Mouse (Mus musculus) spleen, postnatal 14 days (tissue): Measurements from ENCODE around the gene Zdhhc1.

Experiments used
- DNase-seq, 2 experiments: peaks; one replicate each; pipeline ENCODE4 v3.0.0; 2021 to 2022; ENCODE audit warnings: low spot score in 2 of 2

Gene Zdhhc1

DNA sequence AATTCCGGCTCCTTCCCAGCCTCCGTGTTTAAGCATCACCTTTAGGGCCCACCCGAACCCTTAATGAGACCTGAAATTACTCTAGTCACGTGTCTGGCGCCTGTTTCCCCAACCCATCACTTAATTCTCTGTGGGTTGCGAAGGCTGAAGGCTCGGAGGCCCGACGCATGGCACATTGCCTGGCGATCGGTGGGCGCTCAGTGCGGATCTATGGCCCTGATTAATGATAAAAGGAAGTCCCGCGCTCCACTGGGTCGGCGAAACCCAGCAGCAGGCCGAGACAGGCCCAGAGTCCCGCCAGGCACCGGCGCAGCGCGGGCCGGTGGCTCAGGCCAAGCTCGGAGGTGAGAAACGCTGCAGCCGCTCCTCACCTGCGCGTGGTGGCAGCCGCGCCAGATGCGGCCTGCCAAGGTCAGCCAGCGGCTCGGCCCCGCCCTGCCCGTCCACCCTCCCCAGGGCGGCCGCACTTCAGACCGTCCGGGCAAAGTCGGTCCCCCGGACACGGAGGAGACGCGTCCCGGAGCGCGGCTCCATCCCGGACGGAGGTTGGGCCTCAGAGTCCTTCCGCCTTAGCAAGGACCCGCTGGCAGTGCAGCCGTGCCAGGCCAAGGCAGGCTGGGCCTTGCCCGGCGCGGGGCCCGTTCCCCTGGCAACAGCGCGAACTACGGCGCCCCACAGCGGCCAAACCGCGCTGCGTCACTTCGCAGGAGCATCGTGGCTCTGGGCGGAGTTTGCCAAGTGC is at the start of gene Zdhhc1:
Zdhhc1 (minus strand) TSS at position 464 of the 742 bp plus-strand sequence.
- peak; percentile 62 to 81 for DNase-seq

DNA sequence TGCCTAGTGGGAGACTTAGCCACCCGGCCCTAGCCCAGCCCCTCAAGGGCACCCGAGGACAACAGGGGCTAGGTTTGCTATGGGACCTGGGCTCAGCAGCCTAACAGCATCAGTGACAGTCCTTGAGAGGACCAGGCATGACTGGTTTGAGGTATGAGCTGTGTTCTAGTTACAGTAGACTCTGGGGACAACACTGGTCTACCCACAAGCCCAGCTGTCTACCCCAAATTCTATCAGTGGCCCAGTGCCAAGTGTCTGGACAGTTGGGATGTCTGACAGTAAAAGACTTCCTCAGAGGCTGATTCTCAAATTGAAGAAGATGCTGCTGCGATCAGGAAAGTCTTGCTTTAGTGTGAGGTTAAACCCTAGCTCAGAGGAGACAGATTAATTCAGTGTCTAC is 48.5 kb upstream of the Zdhhc1 start:
- DNase-seq, result no peak

DNA sequence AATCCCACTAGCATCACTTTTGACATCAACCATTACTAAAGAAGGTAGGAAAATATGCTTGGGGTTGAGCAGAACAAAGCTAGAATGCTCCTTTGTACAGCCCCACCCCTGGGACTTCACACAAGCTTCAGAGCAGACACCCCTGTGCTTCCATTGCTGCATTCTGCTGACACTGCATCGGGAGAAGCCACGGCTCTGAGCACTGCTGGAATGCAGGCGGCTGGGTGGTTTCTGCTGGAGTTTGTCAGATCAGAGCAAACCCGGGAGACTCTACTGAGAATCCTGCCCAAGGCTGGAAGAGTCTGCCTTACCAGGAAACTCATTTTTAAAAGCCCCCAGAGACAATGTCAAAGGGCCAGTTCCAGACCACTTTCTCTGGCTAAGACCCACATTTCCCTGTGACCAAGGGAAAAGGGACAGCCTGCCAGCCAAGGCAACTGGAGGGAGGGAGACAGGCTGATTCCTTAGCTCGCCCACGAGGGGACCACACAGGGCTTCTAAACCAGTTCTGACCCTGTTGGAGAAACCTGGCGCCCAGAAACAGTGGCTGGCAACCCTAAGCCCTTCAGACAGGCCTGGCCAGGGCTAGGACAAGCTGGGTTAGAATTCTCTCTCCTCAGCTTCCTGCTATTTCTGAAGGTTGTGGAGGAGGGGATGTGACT is 48.0 kb upstream of the Zdhhc1 start:
- DNase-seq, result no peak

DNA sequence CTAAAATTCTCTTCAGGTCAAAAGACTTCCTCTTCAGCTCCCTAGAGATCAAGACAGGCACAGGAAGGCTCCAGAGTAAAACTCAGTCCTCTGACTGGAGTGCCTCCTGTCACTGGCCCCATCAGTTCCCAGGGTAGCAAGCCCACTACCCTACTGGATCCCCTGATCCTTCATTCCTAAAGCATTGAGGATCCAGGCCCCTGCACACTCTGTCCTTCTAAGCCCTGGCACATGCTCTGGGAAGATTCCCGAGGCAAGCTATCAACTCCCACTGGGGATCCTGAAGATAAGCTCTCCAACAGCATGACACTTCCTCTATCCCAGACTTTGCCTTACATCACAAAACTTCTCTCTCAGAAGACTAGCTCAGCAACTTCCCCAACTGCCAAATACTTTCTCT is 47.0 kb upstream of the Zdhhc1 start:
- no peak for DNase-seq

DNA sequence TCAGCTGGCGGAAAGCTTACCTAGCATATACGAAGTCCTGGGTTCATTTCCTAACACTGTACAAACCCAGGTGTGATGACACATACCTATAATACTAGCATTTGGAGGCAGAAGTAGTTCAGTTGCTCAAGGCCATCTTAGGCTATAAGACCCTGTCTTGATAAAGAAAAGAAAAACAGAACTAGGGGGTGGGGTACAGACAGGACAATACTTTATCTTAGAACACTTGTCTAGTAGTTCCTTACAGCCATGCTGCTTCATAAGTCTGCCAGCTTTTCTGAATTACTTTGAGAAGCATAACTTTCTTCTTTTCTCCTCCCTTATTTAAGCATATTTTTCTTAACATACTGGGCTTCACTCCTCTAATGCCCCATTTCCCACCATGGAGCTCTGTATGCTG is 46.1 kb upstream of the Zdhhc1 start:
- no peak for DNase-seq

DNA sequence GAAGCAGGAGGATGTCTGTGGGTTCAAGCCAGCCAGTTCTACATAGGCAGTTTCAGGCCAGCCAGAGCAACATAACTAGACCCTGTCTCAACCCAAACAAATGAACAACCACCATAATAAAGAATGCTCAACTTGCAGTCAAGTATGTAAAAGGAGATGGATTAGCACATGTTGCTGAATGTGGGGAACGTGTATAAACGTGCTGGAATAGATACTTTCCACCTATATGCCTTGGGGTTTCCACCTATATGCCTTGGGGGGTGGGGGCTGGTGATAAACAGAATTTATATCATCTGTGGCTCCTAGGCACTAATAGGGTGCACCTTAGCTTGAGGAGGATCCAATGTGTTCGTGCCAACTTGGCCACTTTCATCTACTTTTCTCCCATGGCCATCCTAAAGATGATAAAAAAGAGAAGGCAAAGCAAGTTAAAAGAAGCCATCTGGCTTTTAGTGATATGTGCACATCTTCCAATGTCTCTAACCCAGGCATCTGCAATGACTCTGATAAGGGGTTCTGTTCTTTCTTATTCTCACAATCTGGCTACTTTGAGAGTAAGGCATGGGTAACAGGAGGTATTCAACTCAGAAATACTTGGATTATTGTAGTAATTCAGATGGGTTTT is 45.4 kb upstream of the Zdhhc1 start:
- DNase-seq, result no peak

DNA sequence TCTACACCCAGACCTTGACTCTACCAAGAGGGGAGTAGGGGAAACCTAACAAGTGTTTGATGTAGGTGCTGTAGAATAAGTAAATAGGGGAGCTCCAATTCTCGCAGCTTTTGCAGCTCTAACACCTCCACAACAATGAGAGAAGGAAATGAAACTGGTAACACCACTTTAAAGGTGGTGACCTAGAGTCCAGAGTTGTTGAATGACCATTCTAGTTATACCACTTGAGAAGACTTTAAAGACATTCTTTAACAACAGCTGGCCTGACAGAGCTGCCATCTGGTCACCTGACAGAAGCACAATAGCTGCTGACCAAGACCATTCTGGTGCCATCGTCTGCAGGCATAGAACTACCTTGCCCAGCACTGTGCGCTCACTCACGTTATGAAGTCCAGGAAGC is 42.2 kb upstream of the Zdhhc1 start:
- DNase-seq, result no peak

DNA sequence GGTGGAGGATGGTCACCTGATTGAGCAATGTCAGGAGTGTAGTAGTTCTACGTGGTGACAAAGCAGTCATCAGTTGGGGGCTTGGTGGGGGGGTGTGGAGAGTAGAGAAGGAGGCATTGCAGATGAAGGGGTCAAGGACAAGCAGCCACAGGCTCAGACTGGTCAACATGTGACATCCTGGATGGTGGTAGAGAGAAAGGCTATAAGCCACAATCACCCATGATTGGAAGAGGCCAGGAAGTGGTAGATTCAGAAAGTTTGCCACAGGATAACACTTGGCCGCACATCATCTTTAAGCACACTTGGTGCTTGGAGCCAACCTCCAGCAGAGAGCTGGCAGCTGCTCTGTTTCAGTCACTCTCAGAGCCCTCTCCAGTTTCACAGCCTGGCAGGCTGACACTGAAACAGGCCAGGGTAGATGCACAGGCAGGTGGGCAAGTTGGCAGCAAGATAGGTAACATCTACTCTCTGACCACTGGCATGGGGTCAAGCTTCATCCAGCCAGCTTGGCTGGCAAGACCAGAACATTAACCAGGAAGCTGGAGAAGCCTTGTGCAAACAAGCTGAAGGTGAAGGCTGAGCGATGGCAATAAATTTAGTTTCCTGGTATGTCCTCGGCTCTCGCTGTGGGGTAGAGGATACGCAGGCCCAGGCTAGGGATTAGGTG is 40.4 kb upstream of the Zdhhc1 start:
- DNase-seq, result no peak

DNA sequence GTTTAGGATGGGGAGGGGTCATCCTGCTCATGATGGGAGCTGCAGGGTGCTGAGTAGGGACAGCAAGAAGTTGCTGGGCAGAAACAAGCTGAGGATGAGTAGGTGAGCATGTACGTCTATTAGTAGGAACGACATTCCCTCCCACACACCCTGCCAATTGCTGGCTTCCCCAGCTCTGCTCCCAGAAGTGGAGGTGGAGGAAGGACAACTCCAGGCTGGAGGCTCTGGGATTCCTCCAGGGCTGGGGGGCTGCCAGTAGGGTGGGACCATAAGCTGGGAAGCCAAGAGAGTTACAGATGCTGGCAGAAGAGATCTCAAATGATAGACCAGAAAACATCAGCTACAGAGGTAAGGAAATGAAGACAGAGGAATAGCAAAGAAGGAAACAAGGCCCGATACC is 39.8 kb upstream of the Zdhhc1 start:
- DNase-seq, result no peak

DNA sequence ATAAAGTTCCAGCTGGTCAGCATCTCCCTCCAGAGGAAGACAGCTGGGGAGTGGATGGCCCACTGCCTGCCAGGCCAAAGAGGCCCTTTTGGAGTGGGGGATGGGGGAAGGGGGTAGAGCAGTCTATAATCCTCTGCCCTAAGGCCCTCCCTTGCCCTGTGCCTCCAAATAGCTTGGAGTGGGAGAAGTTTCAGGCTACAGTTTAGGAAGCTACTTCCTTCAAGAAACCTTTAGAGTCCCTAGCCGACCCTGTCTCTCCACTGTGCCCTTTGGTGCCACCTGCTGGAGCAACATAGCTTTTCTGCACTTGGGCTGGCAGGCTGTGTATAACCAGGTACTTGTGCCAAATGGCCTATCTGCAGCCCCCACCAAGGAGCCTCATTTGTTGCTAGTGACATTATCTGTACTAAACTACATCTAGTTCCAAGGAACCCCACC is 37.2 kb upstream of the Zdhhc1 start:
- DNase-seq, result peak; percentile 61 to 75

DNA sequence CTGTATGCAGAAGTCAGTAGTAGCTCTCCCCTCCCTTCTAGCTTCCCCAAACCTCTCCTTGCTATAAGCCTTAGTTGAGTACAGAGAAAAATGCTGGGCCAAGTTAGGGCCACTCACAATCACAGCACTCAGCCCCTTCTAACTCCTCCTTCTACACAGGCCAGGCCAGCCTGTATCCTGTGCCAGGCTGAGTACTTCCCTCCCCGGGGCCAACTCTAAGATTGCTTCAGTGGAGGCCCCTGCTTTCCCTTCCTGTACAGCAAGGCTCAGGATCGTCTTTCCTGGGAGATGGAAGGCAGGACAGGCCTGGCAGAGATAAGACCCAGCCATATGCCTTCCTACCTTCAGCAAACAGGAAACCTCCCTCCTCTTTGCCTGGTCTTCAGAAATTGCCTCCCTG is 36.7 kb upstream of the Zdhhc1 start:
- no peak for DNase-seq

DNA sequence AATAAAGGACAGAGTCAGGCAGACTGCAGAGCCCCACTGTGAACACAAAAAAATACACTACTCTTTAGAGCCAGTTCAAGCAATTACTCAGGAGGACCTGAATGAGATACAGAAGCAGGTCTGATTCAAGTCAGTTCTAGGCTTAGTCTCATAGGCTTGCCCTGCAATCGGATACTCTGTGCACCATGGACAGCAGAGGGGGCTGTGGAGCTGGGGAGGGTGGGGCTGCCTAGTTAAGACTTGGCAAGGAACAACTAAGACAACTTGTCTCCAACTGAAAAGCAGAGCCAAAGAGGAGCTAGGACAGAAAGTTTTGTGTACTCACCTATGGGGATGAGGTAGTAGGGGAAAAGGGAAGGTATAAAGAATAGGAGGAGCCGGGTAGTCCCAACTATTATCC is 35.1 kb upstream of the Zdhhc1 start:
- peak; percentile 48 to 59 for DNase-seq

DNA sequence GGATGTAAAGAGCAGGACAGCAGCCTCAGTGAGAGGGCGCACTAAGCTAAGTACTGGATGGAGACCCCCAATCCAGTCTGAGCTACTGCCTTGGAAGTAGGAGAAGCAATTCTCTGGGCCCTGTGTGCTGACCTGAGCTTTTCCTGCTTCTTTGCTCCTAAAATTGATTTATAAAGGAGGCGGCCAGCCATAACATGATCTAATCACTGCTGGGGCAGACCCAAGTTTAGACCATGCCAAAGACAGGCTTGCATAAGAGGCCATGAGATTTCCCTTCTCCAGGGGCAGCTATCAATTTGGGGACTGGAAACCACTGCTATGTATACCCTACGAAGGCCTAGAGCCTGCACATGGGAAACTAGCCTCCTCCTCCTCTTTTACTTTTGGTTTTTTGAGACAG is 32.6 kb upstream of the Zdhhc1 start:
- DNase-seq, result no peak

DNA sequence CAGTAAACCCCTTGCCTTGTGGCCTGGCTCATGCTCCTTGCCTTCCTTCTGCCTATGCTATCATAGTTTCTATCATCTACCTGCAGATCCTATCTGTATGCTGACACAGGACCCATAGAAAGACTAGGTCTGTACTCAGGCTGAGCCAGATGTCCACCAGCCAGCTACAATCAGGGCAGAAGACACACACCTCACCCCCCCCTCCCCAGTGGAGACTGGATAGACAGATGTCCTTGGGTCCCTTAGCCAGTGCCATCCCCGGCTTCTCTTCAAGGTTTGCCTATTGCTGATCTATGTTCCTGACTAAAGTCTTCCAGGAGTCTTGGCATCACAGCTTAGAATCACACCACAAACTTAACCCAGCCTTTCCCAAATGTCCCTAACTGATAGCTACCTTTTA is 31.5 kb upstream of the Zdhhc1 start:
- DNase-seq, result no peak

DNA sequence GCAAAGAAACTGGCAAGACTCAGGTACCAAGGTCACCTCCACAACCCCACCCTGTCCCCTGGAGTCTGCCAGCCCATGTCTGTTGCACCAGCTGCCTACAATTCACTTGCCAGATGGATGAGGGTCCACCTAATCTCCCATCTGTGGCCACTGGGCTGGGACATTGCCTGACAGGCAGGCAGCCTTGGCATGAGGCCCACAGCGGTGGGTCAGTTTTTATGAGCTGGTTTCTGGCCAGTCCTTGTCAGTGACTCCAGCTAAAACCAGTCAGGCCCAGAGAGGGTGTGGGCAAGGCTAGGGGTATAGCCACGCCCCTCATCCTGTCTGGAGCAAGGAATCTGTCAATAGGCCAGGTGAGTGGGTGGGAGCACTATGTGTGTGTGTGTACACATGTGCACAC is 30.4 kb upstream of the Zdhhc1 start:
- DNase-seq, result no peak

DNA sequence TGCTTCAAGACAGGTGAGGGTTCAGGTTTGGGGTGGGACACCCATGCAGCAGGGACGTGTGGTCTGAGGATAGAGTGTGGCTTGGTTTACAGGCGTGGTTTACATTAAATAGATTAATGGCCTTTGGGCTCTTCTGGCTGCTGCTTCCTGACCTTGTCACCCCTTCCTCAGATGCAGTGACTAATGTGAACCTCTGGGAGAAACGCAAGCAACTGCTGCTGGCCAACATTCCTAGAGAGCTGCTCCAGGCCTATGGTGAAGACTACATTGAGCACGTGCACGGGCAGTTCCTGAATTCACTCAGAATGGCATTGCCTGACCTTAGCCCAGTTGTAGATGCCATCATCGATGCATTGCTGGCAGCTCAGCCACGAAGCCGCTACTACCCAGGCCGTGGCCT is 26.2 kb upstream of the Zdhhc1 start:
- DNase-seq, result no peak

DNA sequence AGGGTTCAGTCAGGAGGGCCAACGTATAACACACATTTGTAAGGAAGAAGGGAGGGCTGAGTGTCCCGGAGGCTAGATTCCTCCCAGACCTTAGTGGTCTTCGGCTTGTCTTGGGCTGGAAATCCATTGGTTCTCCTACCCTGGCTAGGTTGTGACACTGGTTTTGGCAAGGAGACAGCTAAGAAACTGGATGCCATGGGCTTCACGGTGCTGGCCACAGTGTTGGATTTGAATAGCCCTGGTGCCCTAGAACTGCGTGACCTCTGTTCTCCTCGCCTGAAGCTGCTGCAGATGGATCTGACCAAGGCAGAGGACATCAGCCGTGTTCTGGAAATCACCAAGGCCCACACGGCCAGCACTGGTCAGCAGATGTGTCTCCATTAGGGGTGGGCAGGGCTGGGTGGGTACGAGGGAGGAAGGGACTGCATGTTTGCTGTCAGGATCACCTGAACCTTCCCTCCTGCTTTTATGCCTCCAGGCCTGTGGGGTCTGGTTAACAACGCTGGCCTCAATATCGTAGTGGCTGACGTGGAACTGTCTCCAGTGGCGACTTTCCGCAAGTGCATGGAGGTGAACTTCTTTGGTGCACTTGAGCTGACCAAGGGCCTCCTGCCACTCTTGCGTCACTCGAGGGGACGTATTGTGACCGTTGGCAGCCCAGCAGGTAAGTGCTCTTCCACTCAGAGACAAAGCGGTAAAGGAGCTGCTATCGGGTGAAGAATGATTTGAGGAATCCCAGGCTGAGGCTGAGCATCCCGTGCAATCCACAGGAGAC is 25.5 kb upstream of the Zdhhc1 start:
- DNase-seq, result no peak

DNA sequence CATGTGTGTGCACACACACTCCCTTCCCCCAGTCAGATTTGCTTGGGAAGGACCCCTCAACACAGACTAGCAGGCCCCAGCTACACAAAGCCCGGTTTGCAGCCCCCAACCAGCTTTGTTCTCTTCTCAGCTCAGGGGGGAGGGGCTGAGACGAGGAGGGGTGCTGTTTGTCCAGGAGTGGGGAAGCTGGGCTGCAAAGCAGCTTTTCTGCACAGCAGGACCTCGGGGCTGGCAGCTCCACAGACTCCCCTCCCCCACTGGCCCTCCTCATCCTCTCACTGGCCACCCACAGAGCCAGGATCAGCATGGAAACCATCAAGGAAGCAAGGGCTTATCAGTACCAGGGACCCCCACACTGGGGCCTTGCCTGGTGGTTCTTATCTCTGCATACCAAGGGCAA is 24.4 kb upstream of the Zdhhc1 start:
- no peak for DNase-seq

DNA sequence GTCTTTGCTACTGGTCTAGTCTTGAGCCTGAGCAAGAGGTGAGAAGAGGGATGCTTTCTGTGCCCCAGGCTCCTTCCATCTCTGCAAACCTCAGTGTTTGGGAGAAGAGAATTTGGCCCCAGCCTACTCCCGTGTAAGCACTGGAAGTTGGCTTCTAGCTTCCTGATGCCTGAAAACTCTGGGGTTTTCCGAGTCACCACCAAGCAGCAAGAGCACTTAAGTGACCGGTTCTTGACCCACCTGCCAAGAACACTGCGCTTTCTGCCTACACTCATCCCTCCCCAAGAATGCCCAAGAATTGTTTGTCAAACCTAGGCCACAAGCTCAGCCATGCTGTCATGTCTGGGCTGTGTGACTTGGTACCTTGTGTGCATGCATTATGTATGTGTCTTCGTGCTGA is 23.8 kb upstream of the Zdhhc1 start:
- no peak for DNase-seq

DNA sequence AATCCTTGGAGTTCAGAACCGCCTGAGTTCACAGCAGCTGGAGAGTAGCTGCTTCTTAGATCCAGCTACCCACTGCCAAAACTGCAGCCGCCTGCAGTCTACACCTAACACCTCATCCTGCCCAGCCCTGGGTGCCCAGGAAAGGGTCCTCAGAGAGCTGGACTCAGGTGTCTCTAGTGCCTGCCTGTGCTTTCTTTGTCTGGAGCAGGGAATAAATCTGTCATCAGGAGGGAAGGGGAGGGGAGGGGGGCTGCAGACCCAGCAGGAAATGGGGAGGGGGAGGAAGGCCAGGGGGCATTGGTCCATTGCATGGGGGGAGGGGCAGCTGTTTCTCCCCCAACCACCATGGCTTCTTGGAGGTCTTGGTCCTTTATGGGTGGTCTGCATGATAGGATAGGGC is 22.9 kb upstream of the Zdhhc1 start:
- no peak for DNase-seq

DNA sequence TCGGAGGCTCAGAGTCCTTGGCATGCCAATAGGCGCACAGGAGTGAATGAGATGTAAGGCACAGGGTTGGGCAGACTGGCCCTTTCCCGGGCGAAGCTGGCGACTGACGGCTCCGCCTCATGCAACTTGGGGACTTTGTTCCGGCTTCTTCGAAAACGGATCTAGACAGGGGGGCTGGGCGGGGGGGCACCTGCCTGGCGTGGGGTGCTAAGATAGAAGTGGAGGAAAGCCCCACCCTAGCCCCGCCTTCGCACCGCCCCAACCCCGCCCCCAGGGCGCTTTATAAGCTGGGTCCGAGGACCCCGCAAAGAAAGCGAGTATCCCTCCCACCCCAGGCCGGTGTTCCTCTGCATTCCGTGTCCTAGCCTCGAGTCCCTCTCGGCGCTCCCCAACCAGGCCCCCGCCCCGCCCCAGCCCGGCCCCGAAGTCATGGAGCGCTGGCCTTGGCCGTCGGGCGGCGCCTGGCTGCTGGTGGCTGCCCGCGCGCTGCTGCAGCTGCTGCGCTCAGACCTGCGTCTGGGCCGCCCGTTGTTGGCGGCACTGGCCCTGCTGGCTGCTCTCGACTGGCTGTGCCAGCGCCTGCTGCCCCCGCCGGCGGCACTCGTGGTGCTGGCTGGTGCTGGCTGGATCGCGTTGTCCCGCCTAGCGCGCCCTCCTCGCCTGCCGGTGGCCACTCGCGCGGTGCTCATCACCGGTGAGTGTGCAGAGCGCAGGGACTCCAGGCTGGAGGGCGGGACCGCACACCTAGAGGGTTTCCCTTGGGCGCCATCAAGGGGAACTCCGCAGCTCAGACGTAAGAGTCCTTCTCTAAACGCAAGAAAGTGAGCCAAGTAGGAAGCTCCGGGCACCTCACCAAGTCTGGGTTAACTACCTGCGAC is 22.0 kb upstream of the Zdhhc1 start, which contains the start of gene Hsd11b2:
Hsd11b2 (plus strand) TSS at position 320 of the 878 bp plus-strand sequence.
- peak; percentile 25 to 30 for DNase-seq
